Mouse (Mus musculus) heart, embryonic 14.5 days (tissue): Measurements from ENCODE around the gene Rab25. TPM values are rescaled to one million over a fixed set of nuclear protein-coding genes. Genes with fewer than 3 reads are reported as not detected.

Source experiments
- ATAC-seq: fragments of 200-750 bp; cut with Nextera tagmentation; 2 replicates; pipeline ENCODE4 v1.8.0; 2017; ENCODE audit warnings: low read depth, moderate TSS enrichment; ENCODE audit not compliant: insufficient number of reproducible peaks, insufficient read depth, low FRiP score
- H3K27ac ChIP-seq, 2 experiments: fragments of 200-500 bp in 1 of 2; fragments of 300-500 bp in 1 of 2; sonication (generic) in 1 of 2; replicated peaks in 1 of 2; 2 replicates each; pipeline ENCODE4 v1.5.1; 2012 to 2014; ENCODE audit warnings: low read depth in 2 of 2, low read length in 2 of 2, control low read depth in 1 of 2, mild to moderate bottlenecking in 1 of 2, mixed read lengths in 1 of 2; ENCODE audit not compliant: control insufficient read depth in 1 of 2, insufficient read depth in 1 of 2
- H3K27me3 ChIP-seq: fragments of 300-500 bp; sonication (generic); 2 replicates; pipeline ENCODE4 v1.6.1; 2014; ENCODE audit warnings: mild to moderate bottlenecking, low read length, control low read depth; ENCODE audit not compliant: control insufficient read depth, insufficient read depth
- H3K36me3 ChIP-seq: fragments of 300-500 bp; sonication (generic); 2 replicates; pipeline ENCODE4 v1.6.1; 2014; ENCODE audit warnings: mild to moderate bottlenecking, control low read depth, low read length, mixed read lengths; ENCODE audit not compliant: control insufficient read depth, insufficient read depth
- H3K4me1 ChIP-seq, 2 experiments: fragments of 200-500 bp in 1 of 2; fragments of 300-500 bp in 1 of 2; sonication (generic) in 1 of 2; 2 replicates each; pipeline ENCODE4 v1.6.1; 2012 to 2014; ENCODE audit warnings: low read length in 2 of 2, control low read depth in 1 of 2, mixed read lengths in 1 of 2; ENCODE audit not compliant: control insufficient read depth in 2 of 2, insufficient read depth in 2 of 2
- H3K4me2 ChIP-seq: fragments of 300-500 bp; sonication (generic); 2 replicates; pipeline ENCODE4 v1.6.1; 2014; ENCODE audit warnings: mild to moderate bottlenecking, low read length
- H3K4me3 ChIP-seq, 2 experiments: fragments of 200-500 bp in 1 of 2; fragments of 300-500 bp in 1 of 2; sonication (generic) in 1 of 2; 2 replicates each; pipeline ENCODE4 v1.5.1; 2012 to 2014; ENCODE audit warnings: low read length in 2 of 2, mild to moderate bottlenecking in 2 of 2, control low read depth in 1 of 2, low read depth in 1 of 2, moderate library complexity in 1 of 2; ENCODE audit not compliant: control insufficient read depth in 1 of 2, insufficient read depth in 1 of 2
- H3K9ac ChIP-seq: fragments of 300-500 bp; sonication (generic); 2 replicates; pipeline ENCODE4 v1.6.1; 2014; ENCODE audit warnings: mild to moderate bottlenecking, low read length
- H3K9me3 ChIP-seq: fragments of 300-500 bp; sonication (generic); 2 replicates; pipeline ENCODE4 v1.6.1; 2016; ENCODE audit warnings: low read length, control low read depth; ENCODE audit not compliant: control insufficient read depth
- WGBS: fragments of 180-500 bp; shearing (Covaris S2); extraction: QIAGEN DNeasy Blood & Tissue Kit; methylation state at CpG from one replicate; pipeline ENCODE4 v1.1.7; 2014; 5-methylcytosine and 5-hydroxymethylcytosine counted together
- microRNA counts: library from miRNA; unstranded; fragments of <30 nt; microRNA quantifications from one replicate; lab custom pipeline; 2016
- microRNA-seq: library from miRNA; unstranded; fragments of <30 nt; microRNA quantifications from one replicate; pipeline ENCODE4, GENCODE M21; 2016
- polyA plus RNA-seq: library from polyadenylated mRNA; unstranded; fragments of >200 nt; fragmentation: Nextera tagmentation; extraction: Ambion mirVana; gene quantifications from 2 replicates; pipeline ENCODE4 v1.2.1, GENCODE M21; 2014

Rab25 gene
- polyA plus RNA-seq, 1 experiment from 2014 or later: 0.30 TPM

DNA sequence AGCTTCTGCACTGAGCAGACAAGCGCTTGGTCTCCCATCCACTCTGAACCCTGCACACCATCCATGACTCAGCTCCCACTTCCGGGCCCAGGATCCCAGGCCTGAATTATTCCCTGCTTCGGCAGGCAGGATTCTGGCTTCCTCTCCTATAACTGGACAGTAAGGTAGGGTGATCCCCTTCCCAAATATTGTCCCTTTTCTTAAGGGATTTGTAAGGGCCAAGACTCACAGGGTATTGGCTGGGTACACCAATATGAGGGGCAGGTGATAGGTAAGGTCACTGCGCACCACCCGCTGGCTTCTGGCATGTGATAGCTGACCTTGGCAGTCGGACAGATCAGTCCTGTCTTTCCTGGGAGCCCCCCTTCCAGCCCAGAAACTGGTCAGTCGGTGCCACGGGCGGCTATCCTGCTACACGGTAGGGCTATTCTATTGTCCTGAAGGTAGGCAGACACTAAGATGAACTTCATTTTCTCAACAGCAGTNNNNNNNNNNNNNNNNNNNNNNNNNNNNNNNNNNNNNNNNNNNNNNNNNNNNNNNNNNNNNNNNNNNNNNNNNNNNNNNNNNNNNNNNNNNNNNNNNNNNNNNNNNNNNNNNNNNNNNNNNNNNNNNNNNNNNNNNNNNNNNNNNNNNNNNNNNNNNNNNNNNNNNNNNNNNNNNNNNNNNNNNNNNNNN, 52.2 kb downstream of the Rab25 start:
- Histone ChIP-seq H3K4me1 (peaks cover 45 to 55% of the 10 kb centered on the region in 2 experiments), H3K4me3 (no peak overlapping the region), H3K27ac (peak overlapping the region; percentile 93 to 98), H3K9me3 (no peaks in the 10 kb centered on the region), H3K27me3 (no peaks in the 10 kb centered on the region), H3K36me3 (peaks cover 16% of the 10 kb centered on the region), H3K4me2 (peak overlapping the region; percentile 30; the same call in 1 of the 2 replicates), H3K9ac (peak overlapping the region; percentile 79)
- 67% methylated on average over 10 of the region's 10 CpGs for WGBS
- no peak for ATAC-seq

DNA sequence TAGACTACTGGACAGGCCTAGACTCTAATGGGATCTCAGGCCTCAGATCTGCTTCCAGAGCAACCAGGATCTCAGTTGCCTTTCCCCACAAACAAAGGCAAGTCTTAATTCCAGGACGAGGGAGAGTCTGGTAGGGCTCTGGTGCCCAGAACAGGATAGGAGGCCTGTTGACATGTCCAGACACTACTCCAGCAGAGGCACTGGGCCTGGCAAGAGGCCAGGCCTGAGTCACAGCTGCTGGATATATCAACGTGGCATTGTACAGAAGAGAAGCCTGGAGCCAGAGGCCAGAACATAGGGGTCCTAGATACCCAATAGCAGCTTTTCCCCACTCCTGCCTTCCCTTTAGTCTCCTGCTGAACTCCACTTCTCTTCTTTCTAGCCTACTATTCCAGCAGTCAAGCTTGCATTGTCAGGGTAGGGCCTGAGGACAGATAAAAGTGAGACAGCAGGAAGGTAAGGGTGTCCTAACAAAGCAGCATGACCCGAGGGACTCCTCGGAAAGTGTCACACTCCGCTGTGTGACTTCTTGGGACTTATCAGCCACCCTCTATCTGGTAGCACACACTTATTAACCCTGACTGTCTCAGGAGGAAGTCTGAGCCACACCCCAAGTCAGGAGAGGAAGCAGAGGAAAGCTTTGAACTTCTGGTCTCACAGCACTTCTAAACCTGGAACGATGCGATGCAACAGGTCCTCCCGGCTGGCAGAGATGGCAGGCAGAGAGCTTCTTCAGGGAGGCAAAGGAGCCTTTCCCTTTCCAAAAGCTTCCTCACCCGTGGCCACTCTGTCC, 53.1 kb downstream of the Rab25 start:
- WGBS: 22% methylated on average over 9 of the region's 9 CpGs
- H3K4me2 ChIP-seq: peak overlapping the region; percentile 30
- H3K9ac ChIP-seq: peak overlapping the region; percentile 79
- no peaks in the 10 kb centered on the region for H3K27me3 ChIP-seq
- ATAC-seq: peak; percentile 68
- H3K9me3 ChIP-seq: no peaks in the 10 kb centered on the region
- no peak overlapping the region for H3K4me3 ChIP-seq
- H3K36me3 ChIP-seq: peaks cover 16% of the 10 kb centered on the region
- H3K4me1 ChIP-seq: peaks cover 44 to 59% of the 10 kb centered on the region in 2 experiments
- peak overlapping the region; percentile 93 to 98 for H3K27ac ChIP-seq

DNA sequence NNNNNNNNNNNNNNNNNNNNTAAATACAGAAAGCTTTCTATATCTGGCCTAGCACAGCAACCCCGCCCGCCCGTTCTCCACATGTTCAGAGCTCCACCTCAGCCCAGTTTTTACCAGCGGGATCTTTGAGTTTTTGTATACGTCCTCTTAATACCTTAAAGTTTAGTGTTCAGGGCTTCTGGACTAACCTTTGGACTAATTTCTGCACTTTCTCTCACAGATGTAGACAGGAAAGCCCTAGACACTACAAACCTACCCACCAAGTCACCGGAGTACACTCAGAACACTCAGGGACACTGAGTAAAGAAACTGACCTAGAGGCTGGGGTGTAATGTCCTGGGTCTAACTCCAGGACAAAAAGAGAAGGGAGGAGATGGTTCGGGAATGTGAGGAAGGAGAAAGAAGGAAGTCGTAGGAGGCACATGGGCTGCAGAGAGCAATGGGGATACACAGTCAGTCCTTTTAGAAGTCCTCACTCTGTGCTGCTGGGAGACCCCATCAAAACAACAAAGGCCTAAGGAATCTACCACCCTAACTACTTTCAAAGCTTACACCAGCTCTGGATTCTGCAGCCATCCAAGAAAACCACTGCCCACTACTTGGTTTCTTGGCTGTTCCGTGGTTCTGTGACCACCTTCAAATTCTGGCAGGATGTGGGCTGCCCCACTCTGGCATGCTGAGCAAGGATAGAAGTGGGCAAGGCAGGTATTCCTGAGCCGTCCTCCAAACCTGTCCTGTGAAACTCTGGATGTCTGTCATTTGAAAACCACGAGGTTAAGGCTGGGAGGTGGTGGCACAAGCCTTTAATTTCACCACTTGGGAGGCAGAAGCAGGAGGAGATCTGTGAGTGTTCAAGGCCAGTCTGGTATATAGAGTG, 54.2 kb downstream of the Rab25 start:
- WGBS: 64% methylated on average over 11 of the region's 11 CpGs
- ATAC-seq: no peak
- no peak overlapping the region for H3K4me3 ChIP-seq

More for the DNA sequence above, 54.2 kb downstream of the Rab25 start:
- Histone ChIP-seq H3K36me3 (peaks cover 11% of the 10 kb centered on the region), H3K27ac (peak overlapping the region; percentile 93 to 98), H3K4me2 (peak overlapping the region; percentile 87), H3K9me3 (no peaks in the 10 kb centered on the region), H3K27me3 (no peaks in the 10 kb centered on the region), H3K9ac (peak overlapping the region; percentile 79), H3K4me1 (peaks cover 52 to 70% of the 10 kb centered on the region in 2 experiments)

MicroRNA genes within 50 kb of the gene (microRNA counts, 519-probe panel; counts per million panel counts)
- microRNA mmu-miR-1905 (lab: Ali Mortazavi, UCI): 322 counts per million, percentile 70 among the panel's probes with 10 or more counts

Small RNAs within 50 kb of the gene (microRNA-seq; reads per million reads assigned to microRNA genes)
- not detected for gene Mir1905

Other genes with a start within 250 kb of the Rab25 start
- 98.1 and 126 TPM in 2 replicates for gene Glmp, start 223.3 kb downstream of the Rab25 start, polyA plus RNA-seq
- 1.1 TPM in 2 replicates for gene Tmem79, start 212.2 kb downstream of the Rab25 start, polyA plus RNA-seq
- gene Smg5, start 212.0 kb downstream of the Rab25 start, polyA plus RNA-seq: 30.9 and 34.3 TPM in 2 replicates
- gene Paqr6, start 183.7 kb downstream of the Rab25 start, polyA plus RNA-seq: 3.0 and 3.3 TPM in 2 replicates
- gene Bglap3, start 175.6 kb downstream of the Rab25 start, polyA plus RNA-seq: not detected in 2 replicates
- not detected in 2 replicates for gene Bglap2, start 169.6 kb downstream of the Rab25 start, polyA plus RNA-seq
- not detected in 2 replicates for gene Bglap, start 163.8 kb downstream of the Rab25 start, polyA plus RNA-seq
- 94.3 and 95.5 TPM in 2 replicates for gene Pmf1, start 138.0 kb downstream of the Rab25 start, polyA plus RNA-seq
- 12.3 and 14.3 TPM in 2 replicates for gene Slc25a44, start 123.2 kb downstream of the Rab25 start, polyA plus RNA-seq
- 0.94 and 1.4 TPM in 2 replicates for gene Sema4a, start 87.1 kb downstream of the Rab25 start, polyA plus RNA-seq
- gene Lmna, start 38.3 kb downstream of the Rab25 start, polyA plus RNA-seq: 76.7 and 84.1 TPM in 2 replicates
- 9.0 and 11.0 TPM in 2 replicates for gene Mex3a, start 15.9 kb downstream of the Rab25 start, polyA plus RNA-seq
- gene Lamtor2, start 4.8 kb upstream of the Rab25 start, polyA plus RNA-seq: 75.6 and 87.5 TPM in 2 replicates
- 37.4 and 37.5 TPM in 2 replicates for gene Ubqln4, start 5.5 kb upstream of the Rab25 start, polyA plus RNA-seq
- gene Ssr2, start 27.6 kb upstream of the Rab25 start, polyA plus RNA-seq: 178 and 181 TPM in 2 replicates
- gene Arhgef2, start 57.7 kb upstream of the Rab25 start, polyA plus RNA-seq: 92.6 and 94.2 TPM in 2 replicates
- gene Rxfp4, start 104.8 kb upstream of the Rab25 start, polyA plus RNA-seq: not detected in 2 replicates
- 60.2 and 62.0 TPM in 2 replicates for gene Khdc4, start 137.5 kb upstream of the Rab25 start, polyA plus RNA-seq
- gene Rit1, start 168.5 kb upstream of the Rab25 start, polyA plus RNA-seq: 62.6 and 65.3 TPM in 2 replicates
- 9.7 and 11.1 TPM in 2 replicates for gene Syt11, start 226.9 kb upstream of the Rab25 start, polyA plus RNA-seq